Mouse (Mus musculus) regulatory T cell (primary cell): Measurements from ENCODE around the gene Slc36a1.

Experiments
- in situ Hi-C: fragments of 300-600 bp; cut with MboI, MseI; formaldehyde crosslinking; loops from one replicate; pipeline ENCODE4 v1.15.1; 2025; ENCODE audit warnings: high pct_unique_total_duplicates

Gene Slc36a1

DNA sequence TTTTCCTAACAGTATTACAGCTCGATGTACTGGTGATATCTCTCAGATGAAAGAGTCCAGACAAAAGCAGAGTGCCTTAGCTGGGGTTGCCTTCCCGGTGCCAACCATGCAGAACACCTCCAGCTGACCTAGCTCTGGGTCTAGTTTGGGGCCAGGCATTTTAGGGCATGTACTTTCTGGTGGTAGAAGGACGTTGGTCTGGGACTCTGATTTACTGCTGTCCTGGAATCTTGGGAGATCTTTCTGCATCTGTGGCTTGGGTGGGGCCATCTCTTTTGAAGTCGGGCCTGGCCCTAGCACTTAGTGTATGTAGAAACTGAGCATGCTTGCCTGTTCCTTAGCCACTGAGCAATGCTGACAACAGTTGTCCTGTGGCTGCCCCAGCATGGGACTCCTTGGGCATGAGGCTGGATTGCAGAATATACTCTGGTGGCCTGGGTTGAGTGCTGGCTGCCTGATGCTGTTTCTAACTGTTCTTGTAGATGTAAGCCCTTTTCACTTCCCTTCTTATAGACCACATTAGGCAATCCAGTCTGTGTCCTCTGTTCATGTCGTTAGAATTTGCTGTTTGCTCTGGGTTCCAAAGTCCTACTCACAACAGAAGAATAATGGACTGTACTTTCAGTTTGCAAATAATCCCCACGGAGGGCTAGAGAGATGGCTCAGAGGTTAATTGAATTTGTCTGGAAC lies 4.0 kb downstream of the Slc36a1 start:
- in situ Hi-C loops: no loop called here

DNA sequence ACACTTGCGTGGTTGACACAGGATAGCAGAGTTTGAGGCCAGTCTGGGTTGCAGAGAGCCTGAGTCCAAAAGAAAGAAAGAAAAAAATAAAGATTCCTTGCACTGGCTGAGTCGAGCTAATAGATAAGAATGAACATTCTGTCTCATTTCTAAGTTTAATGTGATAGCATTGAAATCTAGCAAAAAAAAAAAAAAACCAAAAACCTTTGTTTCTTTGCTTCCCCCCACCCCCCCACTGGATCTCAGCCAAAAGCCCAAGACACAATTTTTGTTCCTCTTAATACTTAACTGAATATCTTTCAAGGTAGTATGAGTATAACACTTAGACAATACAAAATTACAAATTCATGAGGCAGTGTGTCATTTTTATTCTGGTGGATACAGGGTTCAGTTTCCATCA lies 4.9 kb downstream of the Slc36a1 start:
- in situ Hi-C loops: no loop called here

DNA sequence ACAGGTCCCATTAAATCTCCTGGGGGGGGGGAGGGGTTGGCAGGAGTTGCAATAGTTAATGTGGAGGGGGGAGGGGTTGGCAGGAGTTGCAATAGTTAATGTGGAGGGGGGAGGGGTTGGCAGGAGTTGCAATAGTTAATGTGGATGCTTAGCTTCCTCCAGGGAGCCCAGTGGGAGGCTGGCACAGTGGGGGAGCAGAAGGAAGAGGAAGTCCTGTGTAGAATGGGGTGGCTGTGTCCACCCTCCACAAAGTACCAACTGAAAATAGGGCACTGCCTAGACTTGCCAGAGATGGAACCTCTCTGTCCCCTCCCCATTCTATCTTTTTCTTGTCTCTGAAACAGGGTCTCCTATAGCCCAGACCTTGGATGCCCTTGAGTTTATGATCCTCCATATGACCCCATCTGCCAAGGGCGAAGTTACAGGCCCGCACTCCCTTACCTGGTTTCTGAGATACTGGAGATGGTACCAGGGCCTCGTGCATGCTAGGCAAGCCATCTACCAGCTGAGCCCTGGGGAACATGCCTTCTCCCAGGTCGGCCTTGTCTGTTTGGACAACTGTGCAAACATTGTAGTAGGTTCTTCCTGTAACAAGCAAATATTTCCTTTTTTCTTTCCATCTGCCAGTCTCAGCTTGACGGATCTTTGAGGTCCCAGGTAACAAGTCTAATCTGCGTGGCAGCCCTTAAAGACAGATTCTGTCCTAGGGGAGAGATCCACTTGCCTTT lies 5.6 kb downstream of the Slc36a1 start:
- in situ Hi-C loops: loop anchor here (10.0 kb wide), 1 partner anchor 175 kb away; no protein-coding TSS in a partner anchor

DNA sequence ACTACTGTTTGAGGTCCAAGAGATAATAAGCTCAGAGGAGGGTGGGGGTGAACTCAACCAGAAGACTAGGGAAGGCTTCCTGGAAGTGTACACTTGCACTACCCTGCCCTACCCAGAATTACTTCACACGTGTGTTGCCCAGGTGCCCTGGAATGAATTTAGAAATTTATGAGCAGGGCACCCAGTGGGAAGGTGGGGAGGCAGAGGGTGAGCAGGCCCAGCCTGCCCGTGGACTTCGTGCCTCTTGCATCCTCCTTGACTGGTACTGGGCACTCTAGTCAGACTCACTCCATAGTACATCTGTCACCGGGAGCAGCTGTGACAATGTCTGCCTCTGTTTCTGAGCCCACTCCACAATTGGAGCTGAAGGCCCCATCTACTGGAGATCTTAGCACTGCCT lies 9.4 kb downstream of the Slc36a1 start:
- in situ Hi-C loops: loop anchor here (10.0 kb wide), 1 partner anchor 171 kb away; no protein-coding TSS in a partner anchor

DNA sequence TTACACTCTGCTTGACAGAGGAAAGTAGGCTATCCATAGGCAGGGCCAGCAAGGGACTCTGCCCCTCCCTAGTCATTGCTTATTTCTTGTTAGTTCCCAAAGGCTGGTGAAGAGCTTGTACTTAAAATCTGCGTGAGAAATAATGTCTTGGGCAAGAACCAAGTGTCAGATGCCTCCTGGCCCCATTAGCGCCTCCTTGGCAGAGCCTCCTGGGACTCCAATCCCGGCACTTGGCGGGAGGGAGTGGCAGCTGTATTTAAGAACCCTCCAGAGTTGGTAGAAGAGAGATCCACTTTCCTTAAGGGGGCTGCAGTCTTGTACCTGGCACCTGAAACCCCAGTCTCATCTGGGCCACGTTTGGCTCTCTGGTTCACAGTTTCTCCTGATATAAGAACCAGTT lies 10.0 kb downstream of the Slc36a1 start:
- in situ Hi-C loops: loop anchor here (10.0 kb wide), 1 partner anchor 171 kb away; no protein-coding TSS in a partner anchor

DNA sequence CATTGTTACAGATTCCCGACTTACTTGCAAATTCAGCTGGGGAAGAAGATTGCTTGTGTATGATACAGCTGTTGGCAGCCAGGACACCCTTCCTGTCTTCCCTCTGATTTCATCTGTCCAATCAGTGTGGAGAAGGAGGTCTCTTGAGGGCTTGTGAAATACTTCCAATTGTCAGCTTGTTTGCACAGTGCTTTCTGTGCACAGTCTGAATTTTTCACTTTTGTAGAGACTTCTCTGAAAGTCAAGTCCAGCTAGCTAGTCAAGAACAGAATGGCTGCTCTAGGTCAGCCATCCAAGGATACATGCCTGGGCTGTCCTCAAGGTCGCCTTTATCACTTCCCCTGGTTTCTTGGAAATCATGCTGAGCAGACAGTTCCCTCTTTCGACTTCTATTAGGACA lies 10.8 kb downstream of the Slc36a1 start:
- in situ Hi-C loops: loop anchor here (10.0 kb wide), 1 partner anchor 170 kb away; no protein-coding TSS in a partner anchor

DNA sequence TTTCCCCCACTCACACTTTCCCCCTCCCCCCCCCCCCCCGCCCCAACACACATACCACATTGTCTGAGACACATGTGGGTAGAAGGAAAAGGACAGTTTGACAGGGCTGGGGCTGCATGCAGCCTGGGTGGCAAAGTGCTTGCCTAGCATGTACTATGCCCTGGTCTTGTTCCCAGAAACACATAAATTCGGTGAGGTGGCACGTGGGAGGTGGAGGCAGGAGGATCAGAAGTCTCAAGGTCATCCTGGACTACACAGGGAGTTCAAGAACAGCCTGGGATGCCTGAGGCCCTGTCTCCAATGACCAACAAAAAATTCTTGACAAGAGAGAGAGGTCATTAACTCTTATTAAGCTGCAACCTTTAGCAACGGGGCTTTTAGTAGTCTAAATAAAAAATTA lies 11.9 kb downstream of the Slc36a1 start:
- in situ Hi-C loops: loop anchor here (10.0 kb wide), 1 partner anchor 169 kb away; no protein-coding TSS in a partner anchor

DNA sequence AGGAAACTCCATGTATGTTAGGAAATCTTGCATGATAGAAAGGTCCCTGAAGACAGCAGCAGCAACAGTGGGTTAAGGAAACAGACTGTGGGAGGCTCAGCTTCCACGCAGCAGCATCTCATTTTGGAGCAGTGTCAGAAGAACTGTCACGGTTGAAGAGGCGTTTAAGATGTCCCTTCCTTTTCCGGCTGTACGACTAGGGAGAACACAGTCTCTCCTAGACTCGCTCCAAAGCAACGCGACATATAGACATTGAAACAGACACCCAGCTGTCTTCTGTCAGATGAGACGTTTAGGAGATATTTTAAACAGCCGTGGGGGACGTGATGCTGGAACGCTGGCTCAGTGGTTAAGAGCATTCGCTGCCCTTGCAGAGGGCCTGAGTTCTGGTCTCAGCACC lies 12.7 kb downstream of the Slc36a1 start:
- in situ Hi-C loops: loop anchor here (10.0 kb wide), 1 partner anchor 168 kb away; no protein-coding TSS in a partner anchor

DNA sequence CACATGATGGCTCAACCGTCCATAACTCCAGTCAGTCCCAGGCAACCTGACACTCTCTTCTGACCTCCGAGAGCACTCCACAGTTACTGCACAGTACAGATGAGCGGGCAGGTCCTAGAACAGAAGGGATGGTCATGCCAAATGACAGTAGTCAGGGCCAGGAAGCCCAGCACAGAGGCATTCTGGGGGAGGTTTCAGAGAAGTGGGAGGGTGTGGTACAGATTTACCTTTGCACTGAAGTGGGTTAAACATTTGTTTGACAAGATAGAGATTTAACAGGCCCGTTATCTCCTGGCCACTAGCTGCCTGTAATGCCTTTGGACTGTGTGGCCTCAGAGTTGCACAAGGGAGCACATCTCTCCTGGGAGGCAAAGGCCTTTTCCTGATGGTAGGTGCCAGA lies 13.3 kb downstream of the Slc36a1 start:
- in situ Hi-C loops: loop anchor here (10.0 kb wide), 1 partner anchor 167 kb away; no protein-coding TSS in a partner anchor

DNA sequence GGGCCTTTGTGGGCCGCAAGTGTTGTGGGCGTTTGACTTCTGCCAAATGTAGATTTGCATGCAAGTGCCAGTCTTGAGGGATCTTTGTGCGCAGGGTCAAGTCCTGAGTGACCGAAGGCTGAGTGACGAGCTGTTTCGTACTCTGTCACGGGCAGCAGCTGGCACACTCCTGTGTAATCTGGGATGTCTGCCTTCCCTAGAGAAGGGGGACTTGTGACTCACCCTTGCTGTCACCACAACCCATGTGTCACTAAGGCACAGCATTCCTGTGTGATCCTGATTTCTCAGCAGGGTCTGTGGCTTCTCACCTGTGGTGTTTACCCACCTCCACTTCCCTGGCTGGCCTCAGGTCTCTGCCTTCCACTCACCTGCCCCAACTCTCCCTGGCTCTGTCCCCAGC lies 13.7 kb downstream of the Slc36a1 start:
- in situ Hi-C loops: loop anchor here (10.0 kb wide), 1 partner anchor 167 kb away; no protein-coding TSS in a partner anchor

DNA sequence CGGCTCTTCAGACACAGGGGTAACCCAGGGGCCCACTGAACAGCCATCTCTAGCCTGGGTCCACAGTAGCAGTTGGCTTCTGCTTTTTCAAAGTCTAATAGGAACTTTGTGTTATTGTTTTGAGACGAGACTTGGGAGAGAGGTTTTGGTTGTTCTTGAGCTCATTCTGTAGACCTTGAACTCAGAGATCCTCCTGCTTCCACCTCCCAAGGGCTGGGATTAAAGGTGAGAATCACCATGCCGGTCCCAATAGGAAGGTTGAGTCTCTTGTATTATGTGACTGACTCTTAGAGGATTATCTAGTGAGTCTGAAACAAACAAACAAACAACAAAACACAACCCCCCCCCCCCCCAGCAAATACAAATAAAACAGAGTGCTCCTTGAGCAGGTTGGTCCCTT lies 14.3 kb downstream of the Slc36a1 start:
- in situ Hi-C loops: loop anchor here (10.0 kb wide), 1 partner anchor 166 kb away; no protein-coding TSS in a partner anchor

DNA sequence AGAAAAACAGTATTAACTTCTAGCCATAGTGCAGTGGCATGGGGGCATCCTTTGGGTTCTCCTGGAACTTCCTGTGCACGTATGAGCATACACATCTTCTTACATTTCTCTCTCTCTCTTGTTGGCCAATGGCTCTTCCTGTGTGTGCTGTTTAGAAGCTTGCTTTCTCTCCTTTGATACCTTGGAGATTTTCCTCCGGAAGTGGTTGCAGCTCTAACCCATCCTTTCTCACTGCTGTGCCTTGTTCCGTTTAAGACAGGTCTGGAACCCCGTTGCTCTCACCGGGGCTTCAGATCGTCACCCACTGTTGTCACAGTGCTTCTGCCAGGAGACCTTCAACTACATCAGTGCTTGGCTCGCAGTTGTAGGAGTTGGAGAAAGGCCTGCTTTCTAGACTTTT lies 17.2 kb downstream of the Slc36a1 start:
- in situ Hi-C loops: no loop called here

DNA sequence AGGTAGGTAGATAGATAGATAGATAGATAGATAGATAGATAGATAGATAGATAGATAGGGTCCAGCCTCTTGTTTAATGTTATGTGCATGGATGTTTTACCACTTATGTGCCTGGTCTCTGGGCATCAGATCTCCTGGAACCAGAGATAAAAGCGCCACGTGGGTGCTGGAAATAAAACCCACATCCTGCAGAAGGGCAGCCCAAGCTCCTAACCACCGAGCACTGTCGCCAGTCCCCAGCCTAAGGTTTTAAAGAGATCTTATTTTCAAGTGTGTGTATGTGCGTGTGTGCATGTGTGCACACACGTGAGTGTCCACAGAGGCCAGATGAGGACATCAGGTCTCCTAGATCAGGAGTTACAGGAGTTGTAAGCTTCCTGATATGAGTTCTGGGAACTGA lies 26.9 kb downstream of the Slc36a1 start:
- in situ Hi-C loops: no loop called here

DNA sequence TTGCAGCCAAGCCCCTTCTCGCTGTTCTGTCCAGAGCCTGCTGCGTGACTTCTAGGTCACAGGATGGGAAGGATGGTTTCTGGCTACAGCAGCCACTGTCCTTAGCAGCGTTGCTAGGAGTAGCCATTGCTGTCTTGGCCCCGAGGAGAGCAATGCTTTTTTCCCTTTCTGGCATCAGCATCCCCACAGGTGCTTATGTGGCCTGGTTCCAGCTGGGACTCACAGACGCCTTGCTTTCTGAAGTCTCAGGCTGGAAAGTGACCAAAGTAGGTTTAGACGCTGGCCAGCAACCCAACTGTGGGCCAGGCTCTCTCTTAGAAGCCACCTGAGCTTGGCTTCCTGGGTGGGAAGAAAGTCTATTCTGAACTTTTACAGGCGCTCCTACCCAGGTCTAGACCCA lies 30.1 kb downstream of the Slc36a1 start:
- in situ Hi-C loops: no loop called here

DNA sequence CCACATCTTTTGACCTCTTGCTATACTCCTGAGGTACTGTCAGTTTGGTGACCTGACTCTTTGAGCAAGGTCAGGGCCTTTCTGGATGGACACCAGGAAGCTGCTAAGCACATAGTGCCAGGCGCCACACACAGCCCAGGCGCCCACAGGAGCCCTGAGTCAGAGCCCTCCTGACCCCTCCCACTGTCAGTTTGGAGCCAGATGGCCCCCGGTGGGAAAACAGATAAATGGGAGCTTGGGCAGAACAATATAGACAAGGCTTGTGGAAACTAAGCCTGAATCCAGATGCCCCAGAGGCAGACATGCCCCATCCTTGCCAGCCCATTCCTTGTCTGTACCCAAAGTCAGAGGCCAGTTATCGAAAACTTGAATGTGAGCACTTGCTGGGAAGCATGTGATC lies 30.6 kb downstream of the Slc36a1 start:
- in situ Hi-C loops: no loop called here

DNA sequence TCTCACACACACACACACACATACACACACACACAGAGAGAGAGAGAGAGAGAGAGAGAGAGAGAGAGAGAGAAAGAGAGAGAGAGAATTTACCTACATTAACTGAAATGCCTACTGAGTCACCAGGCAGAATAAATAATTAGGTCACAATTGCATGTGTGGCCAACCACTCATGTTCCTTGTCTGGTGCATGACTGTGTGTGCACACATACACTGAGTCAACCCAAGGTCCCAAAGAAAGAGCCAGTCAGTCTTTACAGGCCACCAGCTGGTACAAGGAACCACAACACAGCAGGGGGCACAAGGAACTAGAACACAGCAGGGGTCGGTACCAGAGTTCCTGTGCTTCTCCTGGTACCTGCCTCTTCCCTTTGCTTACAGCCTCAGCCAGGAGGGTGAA lies 32.7 kb downstream of the Slc36a1 start:
- in situ Hi-C loops: no loop called here

DNA sequence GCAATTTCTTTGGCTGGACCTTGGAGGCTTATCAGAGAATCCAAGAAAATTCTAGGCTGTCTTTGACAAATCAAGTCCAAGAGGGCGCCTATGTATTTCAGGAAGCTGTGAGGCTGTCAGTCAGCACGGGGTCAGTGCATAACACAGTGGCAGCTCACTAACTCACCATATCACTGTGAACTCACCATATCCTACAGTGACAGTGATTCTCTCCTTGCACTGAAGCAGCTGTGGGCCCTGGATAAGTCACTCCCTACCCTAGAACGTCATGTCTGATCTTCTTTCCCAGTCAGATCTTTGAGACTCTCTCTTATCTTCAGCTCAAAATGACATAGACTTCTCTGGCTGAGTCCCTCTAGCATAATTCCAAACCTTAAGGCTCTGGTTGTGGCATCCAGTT lies 35.3 kb downstream of the Slc36a1 start:
- in situ Hi-C loops: no loop called here

DNA sequence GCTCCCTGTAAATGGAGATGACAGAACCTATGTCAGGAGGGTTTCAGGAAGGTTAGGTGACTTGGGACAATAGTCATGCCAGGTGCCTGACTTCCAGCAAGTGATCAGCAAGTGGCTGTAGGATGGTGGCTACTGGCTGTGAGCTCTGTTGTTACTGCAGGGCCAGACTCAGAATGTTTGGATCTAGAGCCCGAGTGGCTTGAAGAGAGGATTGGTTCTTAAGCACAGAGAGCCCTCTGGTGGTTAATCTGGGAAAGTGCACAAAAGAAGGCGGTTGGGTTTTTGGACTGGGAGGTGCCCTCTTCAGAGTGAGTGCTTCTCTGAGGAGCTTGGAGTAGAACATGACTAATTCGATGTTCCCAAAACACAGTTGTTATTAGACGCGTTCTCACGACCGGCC lies 36.4 kb downstream of the Slc36a1 start:
- in situ Hi-C loops: no loop called here

DNA sequence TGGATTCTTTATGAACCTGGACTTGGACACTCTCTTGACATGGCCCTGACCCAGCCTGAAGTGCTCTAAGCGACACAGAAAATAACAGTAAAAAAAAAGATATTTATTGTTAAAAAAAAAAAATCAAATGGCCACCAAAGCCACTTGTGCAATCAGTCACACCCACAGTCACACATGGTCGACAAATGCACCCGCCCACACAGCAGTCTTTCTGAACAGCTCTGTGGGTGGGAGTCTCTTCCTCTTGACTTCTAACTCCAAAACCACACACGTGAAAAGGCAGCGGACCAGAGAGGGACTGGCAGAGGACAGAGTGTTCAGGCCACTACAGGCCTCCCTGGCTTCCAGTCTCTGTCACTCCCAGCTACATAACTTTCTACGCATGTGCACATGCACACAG lies 46.4 kb downstream of the Slc36a1 start:
- in situ Hi-C loops: no loop called here

DNA sequence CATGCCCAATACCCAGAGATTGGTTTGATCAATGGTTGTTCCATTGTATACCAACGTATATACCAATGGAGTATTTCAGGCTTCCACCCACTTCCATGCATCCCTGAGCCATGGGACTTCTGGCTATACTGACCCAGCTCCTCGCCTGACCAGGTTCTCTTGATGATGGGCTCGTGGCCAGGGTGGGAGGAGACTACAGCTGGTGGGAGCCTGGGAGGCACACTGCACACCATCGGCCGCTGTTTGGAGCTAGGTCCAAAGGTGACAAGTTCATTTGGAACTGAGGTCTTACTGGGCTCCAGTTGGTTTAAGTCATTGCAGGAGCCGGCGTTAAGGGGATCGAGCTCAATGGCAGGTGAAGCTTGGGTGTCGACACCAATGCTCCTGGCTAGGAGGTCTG lies 49.2 kb downstream of the Slc36a1 start:
- in situ Hi-C loops: no loop called here

DNA sequence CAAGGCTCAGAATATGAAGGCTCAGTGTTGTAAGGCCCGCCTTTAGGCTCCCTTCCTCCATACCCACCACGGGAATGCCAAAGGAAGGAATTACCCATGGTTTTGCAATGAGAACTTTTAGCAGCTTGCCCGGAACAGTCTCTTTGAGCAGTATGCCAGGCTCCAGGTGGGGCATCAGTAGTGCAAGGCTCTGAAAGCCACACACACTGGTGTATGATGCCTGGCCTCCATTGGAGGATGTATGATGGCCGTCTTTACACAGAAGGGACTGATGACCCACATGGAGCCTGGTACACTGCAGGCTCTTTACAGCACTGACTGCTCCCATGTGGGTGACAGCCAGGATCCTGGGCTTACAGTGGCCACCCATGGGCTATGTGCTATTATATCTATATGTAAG lies 57.0 kb downstream of the Slc36a1 start:
- in situ Hi-C loops: no loop called here

DNA sequence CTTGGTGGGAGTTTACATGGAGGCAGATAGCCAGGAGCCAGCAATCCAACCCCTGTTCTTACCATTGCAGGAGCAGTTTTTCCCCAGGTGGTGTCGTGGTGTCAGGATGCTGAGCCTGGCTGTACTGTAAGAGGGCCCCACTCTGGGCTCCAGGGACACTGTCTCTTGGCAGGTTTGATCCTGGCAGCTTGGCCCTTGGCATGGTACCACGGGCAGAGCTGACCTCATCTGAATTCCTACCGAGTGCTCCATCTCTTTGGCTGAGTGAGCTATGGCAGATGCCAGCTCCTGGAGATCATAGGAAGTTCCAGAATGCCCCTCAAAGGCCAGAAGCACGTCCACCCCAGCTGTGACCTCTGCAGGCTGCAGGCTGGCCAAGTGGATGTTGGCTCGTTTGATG lies 57.9 kb downstream of the Slc36a1 start:
- in situ Hi-C loops: no loop called here

DNA sequence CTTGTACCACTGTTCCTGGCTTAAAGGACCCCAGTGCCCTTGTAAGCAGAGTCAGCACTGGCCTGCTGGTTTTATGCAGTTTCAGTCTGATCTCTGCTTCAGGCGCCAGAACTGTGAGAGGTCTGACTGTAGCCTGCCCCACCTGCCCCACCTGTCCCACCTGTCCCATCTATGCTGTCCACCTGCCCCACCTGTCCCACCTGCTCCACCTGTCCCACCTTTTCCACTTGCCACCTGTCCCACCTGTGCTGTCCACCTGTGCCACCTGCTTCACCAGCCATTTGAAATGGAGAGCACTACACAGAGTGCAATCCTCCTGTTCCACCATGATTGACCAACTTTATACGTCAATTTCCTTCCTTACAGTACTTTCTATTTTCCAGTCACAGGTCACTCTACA lies 60.2 kb downstream of the Slc36a1 start:
- in situ Hi-C loops: no loop called here
